Mouse (Mus musculus): ENCODE measurements around the gene Zfp652.

- no peak for TF ChIP-seq CTCF (IDR thresholded peaks at IDR 0.05; ENCODE audit: extremely low read depth, insufficient read depth, insufficient read length, insufficient replicate concordance)
- TF ChIP-seq POLR2A (IDR thresholded peaks at IDR 0.05; ENCODE audit: low read depth, low read length) = no peak
Measured at GRCm38 (mm10) chr11:95781557-95781956, 69.1 kb downstream of the Zfp652 start.
